Mouse (Mus musculus): ENCODE measurements at regions not wholly inside any gene's neighbourhood (a gene's known extent, or its start where the extent isn't known, plus 50 kb on each side); places are given as distances from the start of the nearest gene placed in this dataset.

DNA sequence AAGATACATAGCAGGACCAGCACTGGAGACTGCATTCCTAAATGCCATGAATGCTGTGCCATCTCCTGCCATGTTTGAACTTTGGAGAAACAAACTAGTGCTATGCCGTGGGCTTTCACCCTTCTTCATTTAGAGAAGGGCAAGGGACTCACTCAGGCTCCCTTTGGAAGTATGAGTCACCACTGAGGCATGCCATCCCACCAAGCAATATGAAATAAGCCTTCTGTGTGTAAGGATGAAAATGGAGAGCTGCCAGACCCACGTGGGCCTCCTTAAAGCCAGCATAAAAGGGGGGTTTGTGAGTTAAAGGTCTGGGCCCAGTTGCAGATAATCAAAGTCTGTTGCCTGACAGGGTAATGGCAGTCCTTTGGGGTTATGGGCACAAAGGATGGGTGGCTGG is 159.0 kb downstream of the H2al1j start:
- DNase-seq (ENCODE audit: low spot score in 2 of 2), result no peak

DNA sequence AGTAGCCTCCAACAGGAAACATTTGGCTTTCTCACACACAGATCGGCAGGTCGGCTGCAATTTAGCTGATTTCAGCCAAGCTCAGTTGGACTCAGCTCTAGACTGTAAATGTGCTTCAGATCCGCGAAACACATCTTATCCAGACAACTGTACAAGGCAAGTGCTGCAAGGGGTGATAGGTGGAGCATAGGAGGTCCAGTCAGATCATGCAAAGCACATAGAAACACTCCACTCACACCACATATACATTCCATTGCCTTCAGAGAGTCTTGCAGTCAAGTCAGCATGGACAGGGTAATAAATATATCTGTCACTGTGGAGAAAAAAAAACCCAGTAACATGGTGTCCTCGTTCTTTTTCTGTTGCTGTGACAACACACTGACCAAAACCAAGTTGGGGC is 160.3 kb downstream of the H2al1j start:
- DNase-seq (ENCODE audit: low spot score in 2 of 2), result no peak

DNA sequence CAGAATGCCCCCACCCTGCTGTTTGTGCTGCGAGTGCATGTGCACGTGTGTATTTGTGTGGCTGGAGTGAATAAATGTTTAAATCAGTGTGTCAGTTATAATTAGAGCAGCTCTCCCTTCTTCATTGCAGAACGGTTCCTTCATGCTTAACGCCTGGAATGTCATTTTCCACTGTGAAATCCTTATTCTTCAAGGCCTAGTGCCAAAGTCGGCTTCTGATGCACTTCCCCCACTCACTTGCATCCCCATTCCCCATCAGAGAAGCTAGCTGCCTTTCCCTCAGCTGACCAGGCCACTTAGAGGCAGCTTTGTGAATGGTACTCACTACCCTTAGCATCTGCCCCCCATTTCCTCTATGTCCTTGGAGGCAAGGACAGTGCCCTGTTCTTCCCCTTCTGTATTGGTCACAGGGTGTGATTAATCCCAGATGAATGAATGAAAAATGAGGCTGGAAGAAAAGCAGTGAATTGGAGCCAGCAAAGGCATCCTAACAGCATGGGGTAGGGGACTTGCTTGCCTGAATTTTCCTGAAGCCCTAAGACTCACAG is 162.6 kb downstream of the H2al1j start:
- DNase-seq (ENCODE audit: low spot score in 2 of 2), result no peak

DNA sequence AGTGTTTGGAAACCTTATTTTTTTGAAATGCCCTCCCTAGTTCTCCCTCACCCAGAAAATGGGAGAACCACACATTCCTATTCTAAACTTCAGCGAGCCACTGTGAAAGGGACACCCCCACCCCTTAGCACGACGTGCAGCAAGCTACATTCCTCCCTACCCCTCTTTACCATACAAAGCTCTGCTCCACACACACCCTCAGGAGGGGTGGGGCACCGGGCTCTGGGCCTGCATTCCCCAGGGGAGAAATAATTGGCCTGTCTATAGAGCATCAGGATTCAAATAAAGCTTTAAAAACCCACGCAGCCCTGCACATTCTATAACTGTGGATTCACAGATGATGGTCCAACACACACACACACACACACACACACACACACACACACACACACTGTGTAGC is 163.6 kb downstream of the H2al1j start:
- DNase-seq (ENCODE audit: low spot score in 2 of 2), result no peak

DNA sequence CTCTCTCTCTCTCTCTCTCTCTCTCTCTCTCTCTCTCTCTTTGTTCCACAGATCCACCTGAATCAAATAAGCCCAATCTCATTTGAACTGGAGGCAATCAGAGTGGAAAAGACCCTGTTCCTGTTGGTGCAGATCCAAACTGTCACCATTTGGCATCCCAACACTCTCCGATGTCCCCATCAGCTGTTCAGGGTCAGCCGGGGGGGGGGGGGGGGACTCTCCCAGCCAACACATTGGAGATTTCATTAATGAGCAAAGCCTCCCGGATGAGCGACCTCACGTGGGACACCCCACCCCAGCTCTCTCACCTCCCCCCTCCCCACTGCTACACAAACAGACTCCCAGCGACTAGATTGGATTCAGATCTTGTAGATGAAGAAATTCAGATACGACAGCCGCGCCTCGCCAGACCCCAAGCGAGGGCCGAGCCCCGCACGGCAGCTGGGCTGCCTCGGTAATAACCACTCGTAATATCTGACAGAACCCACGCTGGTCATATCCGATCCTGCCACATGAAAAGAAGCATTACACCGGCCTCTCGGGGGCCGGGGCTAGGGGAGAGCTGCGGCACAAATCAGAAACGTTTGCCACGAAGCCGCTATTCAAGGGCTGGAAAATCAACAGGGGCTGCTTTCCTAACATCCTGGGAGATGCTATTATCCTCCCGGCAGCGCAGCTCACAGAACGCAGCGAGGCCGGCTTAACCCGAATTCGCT is 164.2 kb downstream of the H2al1j start:
- no peak for DNase-seq (ENCODE audit: low spot score in 2 of 2)

DNA sequence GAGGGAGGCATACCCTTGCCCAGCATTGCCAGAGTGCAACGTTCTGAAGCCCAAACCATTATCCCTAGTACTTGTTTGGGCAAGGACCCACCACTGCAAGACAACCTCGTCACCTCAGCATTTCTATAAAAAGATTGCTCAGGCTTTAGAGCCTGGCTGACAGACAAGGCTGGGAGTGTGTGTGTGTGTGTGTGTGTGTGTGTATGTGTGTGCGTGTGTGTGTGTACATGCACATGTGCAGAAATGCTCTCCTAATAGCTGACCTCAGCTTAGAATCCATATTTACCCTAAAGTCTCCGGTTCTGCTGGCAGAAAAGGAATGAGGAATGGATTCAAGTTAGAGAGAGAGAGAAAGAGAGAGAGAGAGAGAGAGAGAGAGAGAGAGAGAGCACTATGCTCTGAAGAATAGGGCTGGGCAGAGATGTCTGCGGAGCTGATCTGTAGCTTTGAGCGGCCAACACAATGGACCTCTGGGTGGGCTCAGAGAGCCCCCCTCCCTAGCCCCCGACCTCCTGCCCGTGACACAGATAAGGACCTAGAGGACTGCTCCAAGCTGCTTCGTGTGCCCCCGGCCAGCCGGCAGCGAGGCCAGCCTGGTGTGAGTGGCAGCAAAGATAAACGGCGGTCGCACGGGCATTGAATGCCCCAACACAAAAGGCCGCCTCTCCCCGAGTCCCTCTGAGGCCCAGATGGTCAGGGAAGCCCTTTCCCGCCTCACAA is 166.1 kb downstream of the H2al1j start:
- peak in 1 of 2 experiments; percentile 13 for DNase-seq (ENCODE audit: low spot score in 2 of 2)

DNA sequence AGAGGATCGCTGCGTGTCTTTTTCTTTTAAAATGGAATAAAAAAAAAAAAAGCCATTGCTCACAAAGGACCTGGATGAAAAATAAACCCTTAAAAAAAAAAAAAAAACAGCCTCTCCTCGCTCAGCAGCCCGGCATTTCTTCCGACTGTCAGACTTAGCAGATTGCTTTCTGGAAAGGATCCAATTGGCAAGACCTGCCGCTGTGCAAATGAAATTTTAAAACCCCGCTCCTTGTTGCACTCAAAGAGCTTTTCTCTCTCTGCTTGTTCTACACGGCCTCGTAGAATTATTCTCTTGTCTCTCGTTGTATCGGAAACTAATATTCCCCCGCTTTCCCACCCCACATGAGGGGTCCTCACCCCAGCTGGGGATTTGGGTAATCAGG is 166.6 kb downstream of the H2al1j start:
- DNase-seq (ENCODE audit: low spot score in 2 of 2), result peak in 1 of 2 experiments; percentile 18

DNA sequence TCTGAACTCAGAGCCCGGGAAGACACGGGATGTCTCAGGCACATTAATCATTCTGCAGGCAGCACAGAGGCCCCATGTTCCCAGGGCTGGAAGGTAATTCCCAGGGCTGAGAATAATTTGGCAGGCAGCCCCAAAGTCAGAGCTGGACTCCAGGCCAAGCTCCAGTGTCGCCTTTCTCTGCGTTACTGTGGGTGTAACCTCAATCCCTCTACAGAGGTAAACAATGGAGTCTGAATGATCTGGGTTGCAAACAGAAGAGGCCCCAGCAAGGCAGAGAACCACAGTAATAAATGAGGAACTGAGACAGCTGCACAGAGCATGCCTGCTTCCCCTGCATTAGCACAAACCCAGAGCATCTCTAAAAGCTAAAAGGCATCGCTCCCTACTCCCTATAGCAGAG is 184.8 kb downstream of the H2al1j start:
- peak in 1 of 2 experiments; percentile 14 for DNase-seq (ENCODE audit: low spot score in 2 of 2)

DNA sequence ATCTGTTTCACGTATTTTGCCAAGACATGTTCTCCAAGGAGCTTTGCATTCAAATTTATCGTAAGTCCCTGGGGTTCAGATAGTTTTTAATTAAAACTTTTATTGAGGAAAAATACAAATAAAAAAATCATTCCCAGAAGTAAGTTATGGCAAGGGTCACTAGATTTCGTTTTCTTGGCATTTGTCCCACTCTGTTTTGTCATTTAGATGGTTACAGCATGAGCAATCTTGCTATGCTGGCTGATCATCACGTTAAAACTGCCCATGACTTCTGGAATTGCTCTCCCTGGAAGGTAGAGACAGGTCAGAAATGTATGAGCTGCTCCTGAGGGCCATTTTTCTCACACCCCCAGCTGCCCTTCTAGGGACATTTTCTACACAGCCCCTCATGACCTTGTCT is 185.3 kb downstream of the H2al1j start:
- no peak for DNase-seq (ENCODE audit: low spot score in 2 of 2)

DNA sequence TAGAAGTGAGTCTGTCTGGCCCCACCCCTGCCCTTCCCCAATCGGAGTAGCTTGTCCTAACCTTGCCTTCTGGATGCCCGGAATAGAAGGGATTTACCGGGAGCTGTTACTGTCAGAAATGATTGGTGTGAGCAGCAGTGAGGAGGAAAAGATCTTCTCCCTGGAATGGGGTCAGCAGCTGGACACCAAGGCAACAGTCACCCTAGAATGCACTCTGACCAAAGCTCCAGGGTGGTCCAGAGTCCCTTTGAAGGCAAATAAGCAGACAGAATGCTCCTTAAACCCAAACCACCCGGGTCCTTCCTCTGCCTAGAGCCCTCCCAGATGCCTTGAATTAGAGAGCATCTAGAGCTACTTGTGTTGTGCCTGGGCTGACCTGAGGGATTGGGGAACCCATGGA is 196.2 kb downstream of the H2al1j start:
- DNase-seq (ENCODE audit: low spot score in 2 of 2), result no peak

DNA sequence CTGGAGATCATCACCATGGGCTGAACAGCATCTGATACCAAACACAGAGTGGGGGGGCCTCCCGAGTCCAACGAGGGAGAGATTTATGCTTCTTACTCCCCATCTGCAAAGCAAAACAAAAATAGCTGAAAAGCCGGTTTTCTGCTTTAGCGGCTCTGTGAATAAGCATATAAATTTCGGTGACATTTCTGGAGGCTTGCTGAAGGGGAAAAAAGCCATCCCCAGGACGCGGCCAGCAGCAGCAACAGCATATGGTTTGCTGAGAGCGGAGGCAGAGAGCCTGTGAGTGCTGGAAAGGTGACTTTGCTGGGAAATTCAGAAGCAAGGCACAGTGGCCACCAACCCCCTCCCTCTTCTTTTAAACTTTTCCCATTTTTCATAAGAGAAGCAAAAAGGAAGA is 197.7 kb downstream of the H2al1j start:
- no peak for DNase-seq (ENCODE audit: low spot score in 2 of 2)

DNA sequence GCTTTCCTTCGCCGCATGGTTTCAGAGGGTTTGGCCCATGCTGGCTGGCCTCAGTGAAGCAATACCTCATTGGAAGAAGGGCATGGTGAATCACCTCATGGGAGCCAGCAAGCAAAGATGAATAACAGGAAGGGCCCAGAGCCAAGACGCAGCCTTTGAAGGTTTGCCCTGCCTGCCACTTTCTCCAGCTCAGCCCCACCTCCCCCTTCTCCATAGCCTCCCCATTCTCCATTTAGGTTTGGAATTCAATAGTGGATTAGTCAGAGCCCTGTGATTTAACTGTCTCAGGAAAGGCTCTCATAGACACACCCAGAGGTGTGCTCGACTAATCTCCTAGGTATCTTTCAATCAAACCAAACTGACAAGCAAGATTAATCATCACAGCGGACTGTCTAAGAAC is 201.0 kb downstream of the H2al1j start:
- DNase-seq (ENCODE audit: low spot score in 2 of 2), result no peak

DNA sequence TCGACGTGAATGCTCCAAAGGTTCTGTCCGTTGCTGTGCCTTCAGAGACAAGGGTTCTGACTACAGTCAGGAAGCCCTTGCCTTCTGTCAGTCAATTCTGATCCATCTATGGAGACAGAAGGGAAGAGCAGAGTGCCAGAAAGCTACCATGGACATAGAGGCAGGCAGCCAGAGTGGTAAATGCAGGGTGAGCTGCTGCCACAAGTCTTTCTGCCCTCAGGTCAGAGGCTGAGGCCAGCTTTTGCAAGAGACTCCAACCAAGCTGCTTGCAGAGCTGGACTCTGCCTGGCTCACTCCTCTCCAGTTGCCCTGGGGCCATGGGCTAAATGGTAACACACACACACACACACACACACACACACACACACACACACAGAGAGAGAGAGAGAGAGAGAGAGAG is 201.6 kb downstream of the H2al1j start:
- no peak for DNase-seq (ENCODE audit: low spot score in 2 of 2)

DNA sequence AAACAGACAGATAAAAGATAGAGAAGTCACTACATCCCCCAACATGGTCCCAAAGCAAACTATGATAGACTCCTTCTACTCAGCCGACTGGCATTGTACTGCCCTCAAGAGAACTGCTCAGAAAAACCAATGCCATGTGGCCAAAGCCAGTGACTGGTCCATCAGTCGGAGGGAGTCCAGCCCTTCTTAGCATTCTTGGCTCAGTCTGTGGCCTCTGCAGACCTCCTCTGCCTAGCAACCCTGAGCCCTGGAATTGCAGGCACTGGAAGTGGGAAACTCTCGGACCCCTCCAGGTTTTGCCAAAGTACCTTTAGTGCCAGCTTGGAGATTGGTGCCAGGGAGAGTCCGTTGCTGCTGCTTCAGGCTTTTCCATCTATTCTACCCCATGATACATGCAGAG is 205.2 kb downstream of the H2al1j start:
- no peak for DNase-seq (ENCODE audit: low spot score in 2 of 2)

DNA sequence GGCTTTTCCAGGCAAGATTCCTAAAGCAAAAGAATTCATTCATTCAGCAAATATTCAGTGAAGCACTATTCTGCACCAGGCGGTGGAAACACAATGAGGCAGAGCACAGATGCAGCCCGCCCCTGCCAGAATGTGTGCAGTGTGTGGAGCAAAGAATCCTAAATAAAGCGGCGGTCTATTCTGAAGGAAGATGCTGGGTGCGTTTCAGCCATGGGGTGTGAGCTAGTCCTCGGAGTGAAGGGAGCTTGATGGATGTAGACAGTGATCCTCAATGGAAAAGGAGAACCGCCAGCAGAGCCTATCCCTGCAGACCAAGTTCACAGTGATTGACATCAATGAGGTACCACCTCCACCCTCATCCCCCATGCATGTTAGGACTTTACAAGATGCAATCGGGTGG is 206.2 kb downstream of the H2al1j start:
- DNase-seq (ENCODE audit: low spot score in 2 of 2), result no peak

DNA sequence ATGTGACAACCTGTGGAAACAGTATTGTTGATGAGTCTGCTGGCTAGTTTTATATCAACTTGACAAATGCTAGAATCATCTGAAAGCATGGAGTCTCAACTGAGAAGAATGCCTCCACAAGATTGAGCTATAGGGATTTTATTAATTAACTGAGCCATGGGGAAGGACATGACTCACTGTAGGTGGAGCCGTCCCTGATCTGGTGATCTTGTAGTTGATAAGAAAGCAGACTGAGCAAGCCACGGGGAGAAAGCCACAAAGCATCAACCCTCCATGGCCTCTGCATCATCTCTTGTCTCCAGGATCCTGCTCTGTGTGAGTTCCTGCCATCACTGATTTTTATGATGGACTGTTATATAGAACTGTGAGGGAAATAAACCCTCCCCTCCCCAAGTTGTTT is 213.4 kb downstream of the H2al1j start:
- no peak for DNase-seq (ENCODE audit: low spot score in 2 of 2)

DNA sequence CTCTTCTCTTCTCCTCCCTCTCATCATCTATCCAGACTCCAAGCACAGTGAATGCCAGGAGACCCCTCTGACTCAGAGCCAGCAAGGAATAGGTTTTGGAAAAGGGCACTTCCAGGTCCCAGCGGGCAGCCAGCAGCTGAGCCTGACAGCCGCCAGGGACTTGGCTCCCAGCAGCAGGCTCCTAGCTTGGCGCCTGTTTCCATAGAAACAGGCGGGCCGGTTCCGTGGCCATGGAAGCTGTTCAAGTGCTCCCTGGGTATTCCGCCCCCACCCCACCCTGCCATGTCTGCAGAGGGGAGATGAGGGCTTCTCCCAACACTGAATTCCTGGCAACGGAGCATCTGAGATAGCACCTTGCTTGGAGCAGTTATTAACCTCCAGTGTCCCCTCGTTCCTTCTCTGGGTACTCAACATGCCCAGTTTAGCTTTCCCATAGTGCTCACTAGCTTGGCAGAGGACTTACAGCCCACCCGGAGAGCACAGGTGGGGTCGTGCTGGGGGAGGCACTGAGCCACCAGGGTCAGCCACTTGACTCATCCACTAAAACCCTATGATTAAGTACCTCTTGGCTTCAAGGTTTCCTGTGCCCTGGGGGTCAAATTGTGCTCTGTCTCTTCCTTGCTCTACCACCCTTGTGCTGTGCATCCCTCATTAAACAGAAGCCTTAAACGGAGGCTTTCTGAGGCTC is 222.7 kb downstream of the H2al1j start:
- no peak for DNase-seq (ENCODE audit: low spot score in 2 of 2)

DNA sequence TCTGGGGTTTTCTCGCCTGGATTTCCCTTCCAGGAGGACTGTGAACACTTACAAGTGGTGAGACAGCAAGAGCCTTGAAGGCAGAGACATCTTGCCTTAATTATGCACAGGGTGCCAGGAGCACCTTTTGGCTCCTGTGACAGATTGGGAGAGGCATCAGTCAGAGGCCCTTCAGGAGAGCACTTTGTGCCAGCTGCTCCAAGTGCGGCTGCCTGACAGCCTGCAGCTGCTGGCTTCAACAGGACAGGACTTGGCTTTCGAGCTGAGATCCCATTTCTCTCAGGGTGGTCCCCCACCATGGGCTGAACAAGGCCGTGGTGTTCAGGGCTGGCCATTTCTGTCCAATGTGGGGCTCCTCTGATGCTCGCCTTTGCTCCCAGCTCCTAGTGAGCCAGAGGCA is 224.6 kb downstream of the H2al1j start:
- no peak for DNase-seq (ENCODE audit: low spot score in 2 of 2)

DNA sequence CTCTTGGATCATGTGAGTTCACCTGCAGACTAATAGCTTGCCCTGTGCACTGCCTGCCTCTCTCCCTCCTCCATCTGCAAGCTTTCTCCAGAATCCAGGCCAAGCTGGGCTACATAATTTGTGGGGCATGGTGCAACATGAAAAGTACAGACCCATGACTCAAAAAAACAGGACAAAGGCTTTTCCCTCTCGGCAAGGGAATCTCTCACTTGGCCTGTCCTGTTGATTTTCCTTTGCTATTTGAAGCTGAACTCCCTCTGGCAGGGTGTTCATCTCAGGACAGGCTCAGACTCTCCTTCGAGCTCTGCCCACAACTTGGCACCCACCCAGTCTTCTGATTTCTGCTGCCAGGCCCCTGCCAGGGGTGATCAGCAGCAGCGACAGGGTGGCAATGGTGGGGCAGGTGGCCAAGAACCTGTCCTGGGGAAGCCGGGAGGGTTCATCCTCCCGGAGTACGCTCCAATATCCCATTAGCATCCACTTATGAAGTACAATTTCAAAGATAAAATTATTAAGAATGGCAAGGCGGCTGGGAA is 227.5 kb downstream of the H2al1j start:
- DNase-seq (ENCODE audit: low spot score in 2 of 2), result no peak

DNA sequence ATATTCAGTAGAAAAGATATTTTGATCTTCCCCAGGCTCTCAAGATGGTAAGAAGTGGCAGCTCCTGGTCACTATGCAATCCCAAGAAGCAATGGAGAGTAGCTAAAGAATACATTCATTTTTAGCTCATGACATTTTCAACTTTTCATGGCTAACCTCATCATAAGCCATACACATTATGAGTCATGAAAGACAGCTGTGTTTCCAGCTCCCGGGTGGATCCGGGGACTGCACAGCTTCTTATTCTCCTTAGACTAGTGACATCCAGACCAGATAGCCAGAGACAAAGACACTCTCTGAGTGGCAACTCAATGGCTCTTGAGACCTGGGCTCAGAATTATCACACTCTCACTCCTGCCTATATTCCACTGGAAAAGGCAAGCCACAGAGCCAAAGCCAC is 230.6 kb downstream of the H2al1j start:
- DNase-seq (ENCODE audit: low spot score in 2 of 2), result no peak

DNA sequence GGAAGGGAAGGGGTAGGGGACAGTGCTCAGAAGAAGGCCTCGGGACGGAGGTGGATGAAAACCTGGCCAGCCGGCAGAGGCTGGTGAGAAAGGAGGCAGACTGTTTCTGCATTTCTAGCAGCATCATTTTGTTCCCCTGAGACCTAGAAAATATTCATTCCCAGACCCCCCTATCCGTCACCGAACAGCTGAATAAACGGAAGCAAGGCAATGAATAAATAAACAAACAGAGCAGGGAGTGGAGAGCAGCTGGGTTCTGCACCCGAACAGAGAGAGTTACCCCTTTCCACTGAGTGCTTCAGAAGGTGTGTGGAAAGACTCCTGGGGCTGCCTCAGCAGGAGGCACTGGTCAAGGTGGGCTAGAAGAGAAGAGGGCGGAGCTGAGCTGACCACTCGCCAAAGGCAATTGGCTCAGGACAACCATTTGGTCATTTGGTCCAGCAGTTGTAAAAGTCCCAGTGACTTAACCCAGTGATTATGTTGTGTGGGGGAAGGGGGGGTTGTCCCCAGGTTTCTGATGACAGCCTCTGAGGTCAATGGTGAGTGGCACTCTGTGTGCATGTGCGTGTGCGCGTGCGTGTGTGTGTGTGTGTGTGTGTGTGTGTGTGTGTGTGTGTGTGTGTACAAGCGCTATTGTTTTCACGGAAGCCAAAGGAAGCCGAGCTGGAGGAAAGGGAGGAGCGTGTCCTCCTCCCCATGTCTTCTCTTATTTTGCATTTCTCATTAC is 233.1 kb downstream of the H2al1j start:
- DNase-seq (ENCODE audit: low spot score in 2 of 2), result no peak
